Mouse (Mus musculus) brain, embryonic 14.5 days (tissue): ENCODE data around the gene Amy1.
"Not testable (repeated sequence)": the region's sequence is repeated elsewhere in the genome, so short reads cannot be mapped to it uniquely, and the experiment has no call there.

Experiments used
- CTCF ChIP-seq: fragments of 200-500 bp; IDR thresholded peaks from 2 replicates; pipeline ENCODE4 v1.5.1; 2012; ENCODE audit warnings: inconsistent platforms, mild to moderate bottlenecking, moderate library complexity, borderline replicate concordance; ENCODE audit not compliant: insufficient read depth, insufficient read length; ENCODE audit errors: extremely low read depth
- POLR2A ChIP-seq: fragments of 200-500 bp; IDR thresholded peaks from 2 replicates; pipeline ENCODE4 v1.6.1; 2012; ENCODE audit warnings: mild to moderate bottlenecking, inconsistent platforms, borderline replicate concordance; ENCODE audit not compliant: poor library complexity, insufficient read depth, insufficient read length, severe bottlenecking; ENCODE audit errors: extremely low read depth

DNA sequence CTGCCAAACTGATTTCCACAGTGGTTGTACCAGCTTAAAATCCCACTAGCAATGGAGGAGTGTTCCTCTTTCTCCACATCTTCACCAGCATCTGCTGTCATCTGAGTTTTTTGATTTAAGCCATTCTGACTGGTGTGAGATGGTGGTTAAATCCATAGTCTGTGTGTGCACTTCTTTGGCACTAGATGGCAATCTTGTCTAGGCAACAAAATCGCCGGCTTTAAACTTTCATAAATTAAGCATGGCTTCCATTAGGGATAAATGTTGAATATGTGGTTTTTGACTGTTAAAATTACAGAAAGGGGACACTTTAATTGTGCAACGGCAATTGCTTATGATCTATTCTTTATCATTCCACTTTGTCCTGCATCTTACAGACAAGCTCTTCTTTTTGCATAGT, 44.9 kb upstream of the Amy1 start:
- not testable (repeated sequence) for TF ChIP-seq POLR2A
- TF ChIP-seq CTCF, result peak; percentile 62; the same call in 1 of the 2 replicates
